Mouse (Mus musculus): ENCODE measurements around the gene Pus7l.

GRCm38 (mm10) chr15:94584738-94585137, 41.4 kb upstream of the Pus7l start:
- no peak for TF ChIP-seq CTCF (IDR thresholded peaks at IDR 0.05; ENCODE audit: extremely low read depth, insufficient read depth, low read length)
- no peak for TF ChIP-seq POLR2A (IDR thresholded peaks at IDR 0.05; ENCODE audit: extremely low read depth, insufficient read depth, low read length)
